Mouse (Mus musculus): ENCODE measurements around the gene Wrnip1. TPM values are rescaled to one million over a fixed set of nuclear protein-coding genes. Genes with fewer than 3 reads are reported as not detected.

Wrnip1 gene
- total RNA-seq, 2 experiments from 2014 or later: 5.9 to 7.4 TPM

DNA sequence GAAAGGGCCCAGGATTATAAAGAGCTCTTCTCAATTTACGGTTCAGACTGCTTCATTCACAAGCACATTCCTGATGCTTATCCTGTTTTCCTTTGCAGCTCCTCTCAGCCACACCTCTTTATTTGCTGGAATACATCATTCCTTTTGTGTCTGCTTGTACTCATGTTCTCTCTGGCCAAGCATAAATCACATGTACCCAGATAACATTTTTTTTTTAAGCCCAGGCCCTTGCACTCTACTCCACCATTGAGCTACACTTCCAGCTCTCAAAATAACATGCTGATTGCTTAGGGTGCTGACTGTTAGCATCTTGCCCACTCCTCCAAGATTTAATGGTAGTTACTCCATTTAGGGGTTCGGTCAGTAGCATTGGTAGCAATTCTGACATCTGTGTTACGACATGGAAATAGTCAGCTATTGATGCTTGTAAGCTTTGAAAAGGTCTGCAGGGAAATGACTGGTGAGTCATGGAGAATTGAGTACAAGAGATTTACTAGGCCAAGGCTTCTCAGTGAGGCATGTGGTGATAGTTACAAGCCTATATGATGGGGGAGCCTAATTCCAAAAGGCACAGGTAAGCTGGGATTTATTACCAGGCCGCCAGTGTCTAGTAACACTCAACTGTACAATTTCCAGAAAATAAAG lies 2.0 kb downstream of the Wrnip1 start:
- intact Hi-C loops (cut with DNase I): no loop called here

DNA sequence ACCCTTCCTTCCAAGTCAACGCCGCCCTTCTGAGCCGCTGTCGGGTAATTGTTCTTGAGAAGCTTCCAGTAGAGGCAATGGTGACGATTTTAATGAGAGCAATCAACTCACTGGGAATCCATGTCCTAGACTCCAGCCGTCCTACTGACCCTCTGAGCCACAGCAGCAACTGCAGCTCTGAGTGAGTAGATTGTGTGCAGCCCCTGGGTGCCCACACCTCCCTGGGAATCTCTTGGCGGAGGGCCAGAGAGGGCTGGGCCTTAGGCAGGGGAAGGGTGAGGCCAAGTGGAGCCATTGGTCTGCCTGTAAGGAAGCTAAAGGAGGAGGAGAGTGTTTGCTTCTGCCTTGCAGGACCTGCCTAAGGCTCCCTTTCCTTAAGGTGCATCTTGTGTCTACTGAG lies 5.0 kb downstream of the Wrnip1 start:
- no peak for DNase-seq
- intact Hi-C loops (cut with DNase I): no loop called here

More for the DNA sequence above, 2.0 kb downstream of the Wrnip1 start:
- no peak for DNase-seq

DNA sequence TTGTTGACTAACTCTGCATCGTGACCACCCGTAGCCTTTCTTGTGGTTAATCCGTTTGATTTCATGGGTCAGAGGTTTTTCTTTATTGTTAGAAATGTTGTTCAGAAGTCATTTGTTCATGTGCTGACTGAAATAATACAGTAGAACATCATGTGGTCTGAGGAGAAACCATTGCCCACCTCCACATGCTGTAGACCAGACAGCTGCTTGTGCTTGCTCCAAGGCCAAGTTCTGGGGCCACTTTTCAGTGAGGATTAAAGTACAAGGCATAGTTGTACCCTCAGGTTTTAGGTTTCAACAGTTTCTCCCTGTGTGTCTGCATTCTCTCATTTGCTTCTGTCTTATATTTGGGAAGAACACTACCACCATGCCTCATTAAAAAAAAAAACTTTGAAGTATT lies 5.8 kb downstream of the Wrnip1 start:
- DNase-seq: no peak
- intact Hi-C loops (cut with DNase I): no loop called here

DNA sequence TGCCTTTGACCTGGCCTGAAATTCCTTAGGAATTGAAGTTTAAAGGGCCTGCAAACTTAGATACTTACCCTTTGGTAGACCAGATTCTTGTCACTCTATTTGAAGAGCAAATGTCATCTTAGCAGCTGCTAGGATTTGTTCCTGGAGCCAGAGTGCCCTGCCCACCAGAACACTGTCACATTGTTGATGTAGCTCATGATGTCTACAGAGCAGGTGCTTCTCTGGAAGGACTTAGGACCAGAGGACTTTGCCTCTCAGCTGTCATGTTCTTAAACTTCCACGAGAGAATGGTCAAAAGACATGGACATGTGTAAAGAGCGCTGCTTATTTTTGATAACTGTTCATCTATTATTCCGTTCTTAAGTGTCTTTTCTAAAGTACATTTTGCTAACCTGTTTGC lies 17.4 kb downstream of the Wrnip1 start:
- intact Hi-C loops (cut with DNase I): no loop called here
- DNase-seq: no peak

DNA sequence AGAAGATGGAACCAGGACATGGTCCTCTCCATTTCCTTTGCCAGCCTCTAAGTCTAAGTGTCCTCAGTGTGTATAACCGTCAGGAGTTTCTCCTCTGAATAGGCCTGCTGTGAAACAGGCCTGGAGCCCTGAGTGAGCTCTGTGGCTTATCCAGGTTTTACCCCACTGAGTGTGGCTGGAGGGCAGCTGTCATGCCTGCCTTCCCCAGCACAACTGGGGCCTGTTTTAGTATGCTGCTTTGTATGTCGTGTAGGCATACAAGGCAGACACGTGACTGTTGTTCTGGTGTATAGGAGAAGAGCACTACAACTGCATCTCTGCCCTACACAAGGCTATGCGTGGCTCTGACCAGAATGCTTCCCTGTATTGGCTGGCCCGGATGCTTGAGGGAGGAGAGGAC lies 18.1 kb downstream of the Wrnip1 start:
- DNase-seq: no peak
- intact Hi-C loops (cut with DNase I): no loop called here

DNA sequence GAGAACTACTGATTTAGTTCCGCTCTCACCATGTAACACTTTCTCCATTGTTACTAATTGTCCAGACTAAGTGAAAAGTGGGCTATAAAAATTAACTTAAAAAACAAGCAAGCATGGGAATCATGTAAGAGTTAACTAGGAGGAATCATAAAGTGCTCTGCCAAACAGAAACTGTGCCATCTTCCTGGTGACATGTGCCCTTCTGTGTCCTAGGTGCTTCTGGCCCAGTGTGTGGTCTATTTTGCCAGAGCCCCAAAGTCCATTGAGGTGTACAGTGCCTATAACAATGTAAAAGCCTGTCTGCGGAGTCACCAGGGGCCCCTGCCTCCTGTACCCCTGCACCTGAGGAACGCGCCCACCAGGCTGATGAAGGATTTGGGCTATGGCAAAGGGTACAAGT lies 19.8 kb downstream of the Wrnip1 start:
- intact Hi-C loops (cut with DNase I): no loop called here
- no peak for DNase-seq

DNA sequence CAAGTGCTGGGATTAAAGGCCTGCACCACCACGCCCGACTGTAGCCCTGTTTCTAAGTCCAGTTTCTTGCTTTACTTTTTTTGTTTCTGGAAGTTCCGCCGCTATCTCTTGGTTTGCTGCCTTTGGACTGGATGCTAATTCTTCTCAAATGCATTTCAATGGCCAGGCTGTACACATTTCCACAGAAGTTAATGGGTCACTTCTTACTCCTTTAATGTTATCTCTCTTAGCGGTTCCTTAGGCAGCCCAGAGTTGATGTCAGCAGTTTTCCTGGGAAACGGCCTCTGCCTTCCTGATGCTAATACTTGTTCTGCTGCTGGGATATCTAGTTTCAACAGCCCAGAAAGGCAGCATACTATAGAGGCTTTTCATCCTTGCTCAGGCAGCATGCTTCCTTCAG lies 21.3 kb downstream of the Wrnip1 start:
- intact Hi-C loops (cut with DNase I): no loop called here

DNA sequence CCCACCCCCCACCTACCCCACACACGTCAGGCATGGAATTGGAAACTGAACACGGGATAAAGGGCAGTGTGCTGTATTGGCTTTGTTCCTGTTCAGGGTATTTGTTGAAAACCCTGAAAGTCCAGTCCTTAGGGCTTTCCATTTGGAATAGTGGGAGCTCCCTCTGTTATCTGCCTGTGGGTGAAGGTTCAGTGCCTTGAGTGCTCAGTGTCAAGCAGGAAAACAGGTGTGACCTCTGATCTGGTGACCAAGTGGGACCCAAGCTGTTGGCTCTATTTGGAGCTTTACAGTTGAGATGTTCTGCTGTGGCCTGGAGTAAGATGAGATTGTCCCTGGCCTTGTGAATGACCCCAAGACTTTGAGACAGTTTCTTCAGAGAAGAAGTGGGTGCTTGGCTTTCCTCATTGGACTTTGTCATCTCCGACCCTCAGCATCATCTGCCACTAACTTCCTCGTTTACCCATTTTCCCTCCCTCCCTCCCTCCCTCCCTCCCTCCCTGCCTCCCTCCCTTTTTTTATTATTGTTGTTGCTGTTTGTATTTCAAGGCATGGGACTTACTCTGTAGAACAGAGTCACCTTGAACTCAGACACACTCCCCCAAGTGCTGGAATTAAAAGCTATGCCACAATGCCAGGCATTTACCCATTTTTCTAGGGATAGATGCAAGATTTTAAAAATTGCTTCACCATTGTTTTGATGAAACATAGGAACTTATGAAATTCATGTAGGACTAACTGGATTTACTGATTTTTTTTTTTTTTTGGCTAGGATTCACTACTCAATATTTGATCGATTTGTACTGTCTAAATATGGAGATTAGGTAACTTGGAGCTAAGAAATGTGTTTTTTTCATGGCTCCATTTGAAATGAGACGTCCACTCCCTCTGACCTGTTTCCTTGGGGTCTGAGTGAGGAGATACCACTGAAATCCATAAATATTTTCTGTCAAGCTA lies 22.8 kb downstream of the Wrnip1 start:
- intact Hi-C loops (cut with DNase I): no loop called here
- DNase-seq: no peak

More for the DNA sequence above, 21.3 kb downstream of the Wrnip1 start:
- no peak for DNase-seq

DNA sequence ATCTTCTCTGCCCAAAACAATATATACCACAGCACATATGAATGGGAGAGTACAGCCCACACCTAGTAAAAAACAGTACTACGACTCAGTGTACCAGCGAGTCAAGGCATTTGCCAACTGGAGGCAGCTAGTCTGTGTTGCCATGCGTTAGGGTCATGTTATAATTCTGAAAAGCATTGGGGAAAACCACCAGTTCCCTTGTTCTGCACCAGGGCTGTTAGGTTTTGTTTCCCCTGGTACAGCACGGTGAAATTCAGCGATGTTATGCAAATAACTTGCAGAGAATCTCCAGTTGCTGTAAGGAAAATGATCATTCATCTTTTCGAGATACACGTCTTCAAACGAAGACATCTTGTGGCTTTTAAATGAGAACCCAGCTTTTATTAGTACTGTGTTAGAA lies 23.7 kb downstream of the Wrnip1 start:
- DNase-seq: no peak
- intact Hi-C loops (cut with DNase I): no loop called here

DNA sequence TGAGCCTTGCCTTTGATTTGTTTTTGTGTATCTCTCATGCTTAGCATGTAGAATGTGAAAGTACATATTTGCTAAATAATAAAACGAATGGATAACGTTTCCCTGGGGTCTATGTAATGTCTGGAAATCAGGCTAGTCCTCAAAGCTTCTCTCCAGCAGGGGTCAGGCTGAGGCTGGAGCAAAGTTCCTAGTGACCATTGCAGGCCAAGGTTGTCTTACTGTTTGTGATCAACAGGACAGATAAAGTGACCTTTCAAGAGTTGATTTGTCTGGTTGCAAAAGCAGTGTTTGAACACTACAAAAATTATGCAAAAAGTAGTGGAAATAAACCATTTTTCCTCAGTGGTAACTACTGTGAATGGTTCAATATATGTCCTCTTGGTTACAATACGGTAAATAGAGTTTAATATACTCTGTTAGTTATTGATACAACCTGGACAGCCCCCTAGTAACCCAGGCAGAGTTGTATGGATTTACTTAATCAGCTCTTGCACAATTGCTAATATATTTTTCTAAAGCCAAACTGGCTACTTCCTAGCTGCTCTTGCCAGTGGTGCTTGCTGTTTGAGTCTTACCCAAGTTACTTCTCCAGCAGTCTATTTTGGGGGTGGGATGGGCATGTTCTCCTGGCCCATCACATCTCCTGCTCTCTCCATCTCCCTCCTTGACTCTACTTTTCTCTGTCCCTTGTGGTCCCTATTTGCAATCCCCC lies 25.4 kb downstream of the Wrnip1 start:
- no peak for DNase-seq
- intact Hi-C loops (cut with DNase I): no loop called here

DNA sequence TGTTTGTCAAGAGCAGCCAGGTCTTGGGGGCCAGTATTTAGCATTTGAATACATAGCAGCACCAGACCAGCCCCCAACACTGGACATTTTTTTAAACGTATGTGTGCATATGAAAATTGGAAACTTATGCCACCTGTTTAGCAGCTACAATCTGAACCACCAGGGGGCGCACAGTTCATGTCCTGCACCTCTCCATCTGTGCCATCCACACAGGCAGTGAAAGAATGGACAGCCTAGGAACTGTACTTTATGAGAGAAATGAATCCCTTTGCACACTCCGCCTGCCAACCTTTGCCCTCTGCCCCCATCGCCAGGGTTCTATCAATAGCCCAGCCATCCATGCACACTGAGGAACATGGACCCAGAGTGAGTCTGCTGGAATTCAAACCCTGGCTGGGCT lies 26.1 kb downstream of the Wrnip1 start:
- intact Hi-C loops (cut with DNase I): no loop called here
- peak in 1 of 2 experiments; percentile 43 for DNase-seq

DNA sequence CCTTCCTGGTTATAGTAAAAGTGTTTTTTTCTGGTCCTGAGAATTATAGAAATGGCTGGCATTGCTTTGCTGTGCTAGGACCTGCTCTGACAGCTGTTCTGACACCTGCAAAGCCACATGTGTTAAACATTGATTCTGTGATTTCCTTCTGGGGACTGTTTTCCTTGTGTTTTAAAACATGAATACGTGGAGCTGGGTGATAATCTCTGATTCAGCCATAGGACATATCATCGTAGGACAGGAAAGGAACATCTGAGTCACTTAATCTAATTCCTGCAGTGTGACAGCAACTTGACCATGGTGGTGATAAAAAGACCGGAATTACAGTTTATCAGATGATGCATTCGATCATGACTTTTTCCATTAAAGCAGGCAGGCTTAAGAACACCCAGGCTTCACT lies 27.0 kb downstream of the Wrnip1 start:
- intact Hi-C loops (cut with DNase I): no loop called here
- DNase-seq: no peak

DNA sequence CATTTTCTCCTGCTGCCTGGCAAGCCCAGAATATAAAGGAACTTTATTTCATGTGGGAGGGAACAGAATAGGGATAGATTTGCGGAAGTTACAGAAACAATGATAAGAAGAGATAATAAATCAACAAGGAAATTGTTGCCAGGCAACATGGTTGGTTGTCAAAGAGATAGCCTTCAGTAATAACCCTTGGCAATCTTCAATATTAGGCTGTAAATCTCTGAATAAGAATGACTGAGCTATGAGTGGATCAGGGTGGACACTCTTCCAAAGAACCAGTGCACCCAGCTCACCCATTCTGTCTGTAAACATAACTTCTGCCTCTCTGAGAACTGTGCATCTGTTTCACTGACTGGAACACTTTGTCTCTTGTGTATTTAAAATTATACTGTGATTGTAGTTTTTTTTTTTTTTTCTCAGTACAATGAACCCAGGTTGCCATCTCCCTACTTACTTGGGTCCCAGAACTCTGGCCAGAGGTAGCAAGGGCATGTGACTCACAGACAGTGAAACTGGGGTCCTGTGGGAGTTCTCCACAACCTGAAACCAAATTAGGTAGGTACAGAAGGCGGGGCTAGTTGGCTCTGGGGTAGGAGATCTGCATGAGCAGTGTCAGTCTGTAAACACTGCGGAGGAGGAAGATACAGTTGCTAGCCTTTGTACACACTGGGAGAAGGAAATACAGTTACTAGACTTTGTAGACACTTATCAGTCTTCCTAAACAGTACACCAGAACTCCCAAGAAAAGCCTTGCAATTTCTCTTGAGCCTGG lies 29.9 kb downstream of the Wrnip1 start:
- intact Hi-C loops (cut with DNase I): no loop called here
- DNase-seq: no peak

DNA sequence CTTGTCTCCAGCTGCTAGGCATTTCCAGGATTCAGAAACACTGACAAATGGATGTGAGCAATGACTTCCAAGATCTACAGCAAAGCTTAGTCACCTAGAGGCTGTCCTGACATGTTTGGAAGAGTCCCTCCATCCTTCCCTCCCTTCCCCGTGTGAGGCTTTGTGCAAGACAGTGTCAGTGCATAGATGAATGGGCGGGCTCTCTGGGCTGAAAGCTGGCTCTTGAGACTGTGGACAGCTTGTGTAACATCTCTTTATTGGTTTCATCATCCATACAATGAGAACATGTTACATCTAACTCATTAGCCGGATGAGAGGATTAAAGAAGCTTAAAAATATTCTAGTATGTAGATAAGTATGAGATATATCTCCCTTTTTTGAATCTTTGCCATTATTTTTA lies 30.9 kb downstream of the Wrnip1 start:
- intact Hi-C loops (cut with DNase I): no loop called here
- no peak for DNase-seq

DNA sequence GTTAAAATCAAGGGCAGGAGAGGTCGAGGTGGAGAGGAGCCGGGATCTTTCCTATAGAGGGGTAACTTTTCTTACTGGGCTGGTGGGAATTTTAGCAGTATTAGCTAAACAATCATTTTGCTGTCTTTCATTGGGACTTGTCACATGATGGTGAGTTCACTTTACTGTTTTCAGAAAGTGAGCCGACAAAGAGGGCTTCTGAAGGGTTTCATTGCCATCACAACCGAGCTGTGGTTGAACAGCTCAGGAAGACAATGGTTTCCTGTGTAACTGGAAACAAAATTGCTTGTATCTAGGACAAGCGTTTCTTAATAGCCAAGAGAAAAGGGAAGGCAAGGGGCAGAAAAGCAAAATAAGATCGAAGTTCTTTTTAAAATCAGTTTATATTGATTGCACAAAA lies 31.4 kb downstream of the Wrnip1 start:
- no peak for DNase-seq
- intact Hi-C loops (cut with DNase I): no loop called here

DNA sequence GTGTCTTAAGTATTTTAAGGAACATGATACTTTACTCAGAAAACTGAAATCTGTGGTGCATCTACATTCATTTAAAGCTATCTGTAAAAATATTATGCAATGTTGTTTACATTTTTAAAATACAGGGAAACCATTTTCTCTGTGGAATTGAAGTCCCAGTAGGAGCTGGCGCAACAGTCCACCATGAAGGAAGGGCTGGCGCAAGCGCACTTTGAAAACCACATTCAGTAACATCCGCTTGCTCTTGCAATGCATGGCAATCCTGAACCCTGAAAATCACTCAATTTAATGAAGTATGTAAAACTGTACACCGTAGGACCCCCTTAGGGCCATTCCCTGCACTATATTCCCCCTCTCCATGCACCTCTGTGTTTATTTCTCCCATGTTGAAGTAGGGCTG lies 32.7 kb downstream of the Wrnip1 start:
- intact Hi-C loops (cut with DNase I): no loop called here
- no peak for DNase-seq

DNA sequence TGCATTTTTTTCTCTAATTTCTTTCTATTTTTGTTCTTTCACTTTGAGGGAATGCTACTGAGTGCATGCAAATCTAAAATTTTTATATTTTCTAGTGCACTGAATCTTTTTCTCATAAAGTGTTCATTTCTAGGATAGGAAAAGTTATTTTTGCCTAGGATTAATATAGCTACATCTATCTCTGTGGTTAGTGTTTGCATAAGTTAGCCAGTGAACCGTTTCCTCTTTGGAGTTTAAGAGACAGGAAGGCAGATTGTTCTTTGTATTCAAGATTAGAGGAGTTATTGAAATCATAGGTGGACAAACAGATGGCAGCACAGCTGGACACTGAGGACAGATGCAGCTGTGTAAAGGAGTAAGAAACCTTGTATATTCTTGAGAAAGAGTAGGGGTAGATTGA lies 37.5 kb downstream of the Wrnip1 start:
- intact Hi-C loops (cut with DNase I): no loop called here
- DNase-seq: no peak

DNA sequence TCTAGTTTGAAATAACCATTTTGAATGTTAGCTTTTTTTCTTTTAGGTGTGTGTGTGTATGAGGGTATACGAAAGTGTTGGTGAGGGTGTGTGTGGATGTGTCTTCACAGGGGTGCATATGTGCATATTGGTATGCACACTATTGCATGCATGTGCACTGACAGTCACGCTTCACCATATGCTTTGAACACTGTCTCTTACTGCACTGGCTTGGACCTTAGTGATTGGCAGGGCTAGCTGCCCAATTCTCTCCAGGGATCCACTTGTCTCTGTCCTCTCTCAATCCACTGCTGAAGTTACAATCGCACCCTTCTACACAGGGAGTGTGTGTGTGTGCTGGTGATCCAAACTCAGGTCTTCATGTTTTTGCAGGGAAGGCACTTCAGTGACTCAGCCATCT lies 39.5 kb downstream of the Wrnip1 start:
- intact Hi-C loops (cut with DNase I): no loop called here
- DNase-seq: no peak

DNA sequence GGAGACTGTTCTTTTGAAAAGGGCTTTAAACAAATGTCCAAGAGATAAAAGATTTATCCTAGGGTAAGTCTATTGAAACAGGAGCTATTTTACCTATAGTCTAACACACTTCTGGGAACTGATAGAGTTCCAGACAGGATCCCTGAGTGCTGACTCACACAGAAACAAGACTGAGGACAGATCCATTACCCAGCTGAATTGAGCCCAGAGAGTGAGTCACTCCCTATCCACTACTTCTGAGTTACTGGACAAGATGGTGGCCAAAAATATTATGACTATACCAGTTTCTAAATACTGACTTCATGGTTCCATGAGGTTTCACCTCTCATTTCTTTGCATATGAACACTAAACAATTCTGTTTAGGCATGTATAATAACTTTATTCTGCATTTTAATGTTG lies 44.4 kb downstream of the Wrnip1 start:
- intact Hi-C loops (cut with DNase I): no loop called here

DNA sequence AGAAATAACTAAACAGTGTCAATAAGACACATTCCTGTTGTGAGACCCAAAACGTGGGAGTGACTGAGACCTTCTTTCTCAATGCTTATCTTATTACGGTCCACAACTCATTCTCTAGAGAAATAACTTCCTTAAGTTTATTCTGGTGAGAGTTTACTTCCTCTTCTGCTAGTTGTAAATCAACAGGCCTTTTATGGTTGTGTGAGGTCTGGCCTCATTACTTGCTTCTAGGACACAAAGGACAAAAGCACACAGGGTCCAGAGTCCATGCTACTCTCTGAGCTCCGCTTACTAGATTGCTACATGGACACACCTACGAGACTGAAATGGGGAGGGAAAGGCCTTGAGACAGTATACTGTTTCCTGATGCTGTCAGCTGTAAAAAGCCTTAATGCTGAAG lies 47.3 kb downstream of the Wrnip1 start:
- DNase-seq: no peak
- intact Hi-C loops (cut with DNase I): no loop called here

More for the DNA sequence above, 44.4 kb downstream of the Wrnip1 start:
- DNase-seq: no peak
